Mouse (Mus musculus): ENCODE measurements around the gene Robo1. TPM values are rescaled to one million over a fixed set of nuclear protein-coding genes. Genes with fewer than 3 reads are reported as not detected.

Gene Robo1
- polyA plus RNA-seq, 1 experiment from 2014 or later: 83.9 TPM

GRCm38 (mm10) chr16:72993189-72993588, 685.1 kb downstream of the Robo1 start:
- Histone ChIP-seq H3K9ac (no peak overlapping the region), H3K4me1 (peaks cover 3% of the 10 kb centered on the region; the same call in 1 of the 2 replicates), H3K36me3 (peaks cover 12% of the 10 kb centered on the region; the same call in 1 of the 2 replicates), H3K9me3 (replicated peaks) (no peaks in the 10 kb centered on the region), H3K4me2 (replicated peaks) (no peak overlapping the region), H3K27me3 (no peaks in the 10 kb centered on the region), H3K4me3 (no peak overlapping the region), H3K27ac (no peak overlapping the region)
- no peak for ATAC-seq (ENCODE audit: low FRiP score)
- 77% methylated on average over 8 of the region's 8 CpGs for WGBS

GRCm38 (mm10) chr16:72993594-72993993, 685.5 kb downstream of the Robo1 start:
- H3K4me3 ChIP-seq: no peak overlapping the region
- H3K4me1 ChIP-seq: peaks cover 3% of the 10 kb centered on the region; the same call in 1 of the 2 replicates
- H3K9me3 ChIP-seq (replicated peaks): no peaks in the 10 kb centered on the region
- no peak overlapping the region for H3K4me2 ChIP-seq (replicated peaks)
- no peak for ATAC-seq (ENCODE audit: low FRiP score)
- 92% methylated on average over 10 of the region's 10 CpGs for WGBS
- H3K9ac ChIP-seq: no peak overlapping the region
- no peaks in the 10 kb centered on the region for H3K27me3 ChIP-seq
- H3K27ac ChIP-seq: no peak overlapping the region
- H3K36me3 ChIP-seq: peaks cover 12% of the 10 kb centered on the region; the same call in 1 of the 2 replicates

- Histone ChIP-seq H3K27me3 (no peaks in the 10 kb centered on the region), H3K36me3 (peaks cover 11% of the 10 kb centered on the region; the same call in 1 of the 2 replicates), H3K4me1 (peaks cover 3% of the 10 kb centered on the region; the same call in 1 of the 2 replicates), H3K4me3 (no peak overlapping the region), H3K4me2 (replicated peaks) (no peak overlapping the region), H3K9ac (no peak overlapping the region), H3K9me3 (replicated peaks) (no peaks in the 10 kb centered on the region), H3K27ac (no peak overlapping the region)
- 36% methylated on average over 8 of the region's 8 CpGs for WGBS
- ATAC-seq (ENCODE audit: low FRiP score): no peak
Observed at GRCm38 (mm10) chr16:72995251-72995954, 687.3 kb downstream of the Robo1 start.

GRCm38 (mm10) chr16:72995955-72996535, 687.9 kb downstream of the Robo1 start:
- Histone ChIP-seq H3K9ac (no peak overlapping the region), H3K36me3 (peaks cover 6% of the 10 kb centered on the region; the same call in 1 of the 2 replicates), H3K9me3 (replicated peaks) (no peaks in the 10 kb centered on the region), H3K4me1 (peaks cover 3% of the 10 kb centered on the region; the same call in 1 of the 2 replicates), H3K4me3 (no peak overlapping the region), H3K27ac (peak overlapping the region; percentile 3; the same call in 1 of the 2 replicates), H3K4me2 (replicated peaks) (no peak overlapping the region), H3K27me3 (no peaks in the 10 kb centered on the region)
- no peak for ATAC-seq (ENCODE audit: low FRiP score)
- 76% methylated on average over 10 of the region's 10 CpGs for WGBS

GRCm38 (mm10) chr16:72998677-72999076, 690.6 kb downstream of the Robo1 start:
- H3K9ac ChIP-seq: no peak overlapping the region
- no peaks in the 10 kb centered on the region for H3K4me1 ChIP-seq
- 84% methylated on average over 6 of the region's 6 CpGs for WGBS
- no peak overlapping the region for H3K4me2 ChIP-seq (replicated peaks)
- H3K36me3 ChIP-seq: peaks cover 14% of the 10 kb centered on the region
- no peak overlapping the region for H3K4me3 ChIP-seq
- no peaks in the 10 kb centered on the region for H3K9me3 ChIP-seq (replicated peaks)
- no peak for ATAC-seq (ENCODE audit: low FRiP score)
- no peak overlapping the region for H3K27ac ChIP-seq
- H3K27me3 ChIP-seq: no peaks in the 10 kb centered on the region

GRCm38 (mm10) chr16:73002685-73003084, 694.6 kb downstream of the Robo1 start:
- no peak for ATAC-seq (ENCODE audit: low FRiP score)
- H3K4me1 ChIP-seq: 0 out of 2 replicates have a peak, but pooled peaks cover 6% of the 10 kb centered on the region
- no peak overlapping the region for H3K4me3 ChIP-seq
- H3K27me3 ChIP-seq: no peaks in the 10 kb centered on the region
- 84% methylated on average over 4 of the region's 4 CpGs for WGBS
- H3K4me2 ChIP-seq (replicated peaks): no peak overlapping the region
- H3K9ac ChIP-seq: no peak overlapping the region
- peaks cover 19% of the 10 kb centered on the region for H3K36me3 ChIP-seq
- H3K9me3 ChIP-seq (replicated peaks): no peaks in the 10 kb centered on the region
- H3K27ac ChIP-seq: no peak overlapping the region

- H3K4me2 ChIP-seq (replicated peaks): no peak overlapping the region
- ATAC-seq (ENCODE audit: low FRiP score): no peak
Observed at GRCm38 (mm10) chr16:73004601-73005000, 696.5 kb downstream of the Robo1 start.

GRCm38 (mm10) chr16:73005831-73006230, 697.7 kb downstream of the Robo1 start:
- WGBS: 68% methylated on average over 4 of the region's 4 CpGs
- ATAC-seq (ENCODE audit: low FRiP score): no peak
- Histone ChIP-seq H3K4me1 (peaks cover 11% of the 10 kb centered on the region), H3K36me3 (peaks cover 30% of the 10 kb centered on the region), H3K27ac (0 out of 2 replicates have a peak overlapping the region, but pooled peaks have one; percentile 17), H3K4me2 (replicated peaks) (no peak overlapping the region), H3K4me3 (no peak overlapping the region), H3K9me3 (replicated peaks) (no peaks in the 10 kb centered on the region), H3K27me3 (no peaks in the 10 kb centered on the region), H3K9ac (no peak overlapping the region)

More at GRCm38 (mm10) chr16:73004601-73005000, 696.5 kb downstream of the Robo1 start:
- Histone ChIP-seq H3K4me1 (peaks cover 11% of the 10 kb centered on the region), H3K9ac (no peak overlapping the region), H3K36me3 (peaks cover 21% of the 10 kb centered on the region), H3K4me3 (no peak overlapping the region), H3K27ac (no peak overlapping the region; the same call in 1 of the 2 replicates), H3K27me3 (no peaks in the 10 kb centered on the region), H3K9me3 (replicated peaks) (no peaks in the 10 kb centered on the region)
- 91% methylated on average over 11 of the region's 11 CpGs for WGBS

GRCm38 (mm10) chr16:73007434-73007833, 699.3 kb downstream of the Robo1 start:
- WGBS: 42% methylated on average over 8 of the region's 8 CpGs
- peaks cover 11% of the 10 kb centered on the region for H3K4me1 ChIP-seq
- H3K9me3 ChIP-seq (replicated peaks): no peaks in the 10 kb centered on the region
- no peak overlapping the region for H3K9ac ChIP-seq
- H3K4me3 ChIP-seq: no peak overlapping the region
- no peaks in the 10 kb centered on the region for H3K27me3 ChIP-seq
- peaks cover 40% of the 10 kb centered on the region for H3K36me3 ChIP-seq
- no peak overlapping the region for H3K4me2 ChIP-seq (replicated peaks)
- ATAC-seq (ENCODE audit: low FRiP score): no peak
- H3K27ac ChIP-seq: no peak overlapping the region

GRCm38 (mm10) chr16:73011313-73011712, 703.2 kb downstream of the Robo1 start:
- Histone ChIP-seq H3K27ac (no peak overlapping the region), H3K4me3 (no peak overlapping the region), H3K9ac (no peak overlapping the region), H3K27me3 (no peaks in the 10 kb centered on the region), H3K4me1 (peaks cover 11% of the 10 kb centered on the region), H3K36me3 (peaks cover 30% of the 10 kb centered on the region), H3K4me2 (replicated peaks) (no peak overlapping the region), H3K9me3 (replicated peaks) (no peaks in the 10 kb centered on the region)
- no peak for ATAC-seq (ENCODE audit: low FRiP score)
- 55% methylated on average over 7 of the region's 7 CpGs for WGBS

GRCm38 (mm10) chr16:73012926-73013325, 704.8 kb downstream of the Robo1 start:
- H3K4me1 ChIP-seq: peaks cover 5% of the 10 kb centered on the region
- peaks cover 33% of the 10 kb centered on the region for H3K36me3 ChIP-seq
- no peak overlapping the region for H3K9ac ChIP-seq
- no peak overlapping the region for H3K27ac ChIP-seq
- no peaks in the 10 kb centered on the region for H3K27me3 ChIP-seq
- no peak overlapping the region for H3K4me2 ChIP-seq (replicated peaks)
- no peak overlapping the region for H3K4me3 ChIP-seq
- ATAC-seq (ENCODE audit: low FRiP score): no peak
- WGBS: 96% methylated on average over 11 of the region's 11 CpGs
- H3K9me3 ChIP-seq (replicated peaks): no peaks in the 10 kb centered on the region

- Histone ChIP-seq H3K36me3 (peaks cover 32% of the 10 kb centered on the region), H3K27me3 (no peaks in the 10 kb centered on the region), H3K4me3 (no peak overlapping the region), H3K4me2 (replicated peaks) (no peak overlapping the region), H3K9me3 (replicated peaks) (no peaks in the 10 kb centered on the region), H3K4me1 (no peaks in the 10 kb centered on the region), H3K27ac (no peak overlapping the region), H3K9ac (no peak overlapping the region)
- peak; percentile 26; the same call in 1 of the 2 replicates for ATAC-seq (ENCODE audit: low FRiP score)
- whole genome bisulfite sequencing: 75% methylated on average over 8 of the region's 8 CpGs
Observed at GRCm38 (mm10) chr16:73014544-73014943, 706.4 kb downstream of the Robo1 start.
